Mouse (Mus musculus): ENCODE data around the gene Crip2.

DNA sequence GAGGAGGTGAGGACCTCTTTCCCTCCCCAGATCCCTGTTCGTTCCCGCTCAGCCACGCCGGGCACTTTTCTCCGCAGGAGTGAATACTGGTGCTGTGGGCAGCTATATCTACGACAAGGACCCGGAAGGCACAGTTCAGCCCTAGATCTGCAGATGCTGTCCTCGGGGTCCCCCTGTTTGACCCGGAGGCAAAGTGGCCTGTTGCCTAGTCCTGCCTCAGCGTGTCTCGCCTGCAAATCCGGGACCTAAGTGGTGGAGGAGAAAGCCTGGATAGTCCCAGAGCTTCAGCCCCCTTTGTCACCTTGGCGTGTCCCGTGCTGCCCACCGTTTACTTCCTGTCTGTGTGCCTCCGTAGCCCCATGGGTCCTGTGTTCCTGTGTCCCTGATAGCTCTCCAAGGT is 4.8 kb downstream of the Crip2 start:
- TF ChIP-seq CTCF (IDR thresholded peaks at IDR 0.05; ENCODE audit: extremely low read depth, insufficient read depth, insufficient read length, insufficient replicate concordance) (no peak), POLR2A (IDR thresholded peaks at IDR 0.05; ENCODE audit: low read depth, low read length) (no peak)

All from spleen, adult 2 months (tissue).